Mouse (Mus musculus): ENCODE measurements around the gene Tnrc6b. TPM values are rescaled to one million over a fixed set of nuclear protein-coding genes. Genes with fewer than 3 reads are reported as not detected.

The Tnrc6b gene
- total RNA-seq, 2 experiments from 2014 or later: 106 to 112 TPM

- DNase-seq (ENCODE audit: low spot score in 2 of 2): no peak
Observed at GRCm38 (mm10) chr15:80950055-80950454, 238.9 kb downstream of the Tnrc6b start.

DNA sequence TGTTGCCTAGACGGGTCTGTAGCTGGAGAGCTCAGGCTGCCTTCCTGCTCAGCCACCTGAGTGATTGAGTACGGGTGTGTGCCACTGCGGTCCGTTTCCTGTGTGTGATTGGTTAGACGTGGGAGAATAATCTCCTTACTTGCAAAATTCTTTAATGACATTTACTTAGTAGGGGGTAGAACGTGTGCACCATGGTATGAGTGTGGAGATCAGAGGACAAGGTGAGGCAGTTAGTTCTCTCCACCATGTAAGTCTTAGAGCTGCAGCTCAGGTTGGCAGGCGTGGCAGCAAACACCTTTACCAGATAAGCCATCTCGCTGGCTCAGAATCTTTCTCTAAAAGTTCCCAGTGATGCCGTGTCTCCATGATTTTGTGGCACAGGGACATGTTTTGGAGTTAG is 242.9 kb downstream of the Tnrc6b start:
- no peak for DNase-seq (ENCODE audit: low spot score in 2 of 2)

- no peak for DNase-seq (ENCODE audit: low spot score in 2 of 2)
Observed at GRCm38 (mm10) chr15:80954861-80955260, 243.7 kb downstream of the Tnrc6b start.

DNA sequence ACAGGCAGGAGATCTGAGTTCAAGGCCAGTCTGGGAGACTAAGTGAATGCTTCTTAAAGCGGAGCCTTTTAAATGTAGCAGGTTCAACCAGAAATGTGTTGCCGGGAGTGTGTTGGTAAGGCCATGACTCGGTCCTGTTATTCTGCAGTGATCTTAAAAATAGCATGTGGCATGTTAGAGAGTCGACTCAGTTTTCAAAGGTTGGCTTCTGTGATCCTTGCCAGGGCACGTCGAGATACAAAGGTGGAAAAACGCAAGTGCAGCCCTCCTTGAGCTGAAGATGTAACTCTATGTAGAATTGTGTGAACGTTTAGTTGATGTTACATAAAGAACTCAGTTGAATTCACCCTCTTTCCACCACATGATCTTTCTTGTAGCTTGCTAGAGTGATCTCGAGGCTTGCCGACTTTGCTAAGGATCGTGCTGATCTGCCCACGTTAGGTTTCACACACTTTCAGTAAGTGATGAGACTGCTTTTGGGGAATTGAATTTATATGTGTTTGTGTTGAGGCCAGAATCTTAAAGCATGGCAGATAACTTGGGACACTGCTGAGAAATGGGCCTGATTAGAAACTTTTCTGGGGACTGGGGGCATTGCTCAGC is 244.8 kb downstream of the Tnrc6b start:
- no peak for DNase-seq (ENCODE audit: low spot score in 2 of 2)

GRCm38 (mm10) chr15:80969371-80969770 is 258.3 kb downstream of the Tnrc6b start:
- DNase-seq (ENCODE audit: low spot score in 2 of 2): no peak

DNA sequence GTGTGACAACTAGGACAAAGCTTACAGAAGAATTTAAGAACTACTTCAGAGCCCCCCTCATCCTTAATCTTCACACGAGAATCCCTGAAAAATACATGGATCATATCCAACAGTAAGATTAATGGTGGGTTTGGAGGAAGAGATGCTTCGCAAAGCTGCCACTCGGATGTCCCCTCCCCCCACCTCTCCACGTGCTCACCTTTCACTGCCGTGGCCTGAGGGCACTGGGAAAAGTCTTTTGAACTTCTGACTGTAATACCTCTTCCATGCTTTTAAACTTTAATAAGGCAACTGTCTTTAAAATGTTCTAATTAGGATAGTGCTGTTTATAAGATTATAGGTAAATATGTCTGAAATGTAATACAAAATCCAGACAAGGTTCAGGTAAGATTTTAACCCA is 263.2 kb downstream of the Tnrc6b start:
- no peak for DNase-seq (ENCODE audit: low spot score in 2 of 2)

DNA sequence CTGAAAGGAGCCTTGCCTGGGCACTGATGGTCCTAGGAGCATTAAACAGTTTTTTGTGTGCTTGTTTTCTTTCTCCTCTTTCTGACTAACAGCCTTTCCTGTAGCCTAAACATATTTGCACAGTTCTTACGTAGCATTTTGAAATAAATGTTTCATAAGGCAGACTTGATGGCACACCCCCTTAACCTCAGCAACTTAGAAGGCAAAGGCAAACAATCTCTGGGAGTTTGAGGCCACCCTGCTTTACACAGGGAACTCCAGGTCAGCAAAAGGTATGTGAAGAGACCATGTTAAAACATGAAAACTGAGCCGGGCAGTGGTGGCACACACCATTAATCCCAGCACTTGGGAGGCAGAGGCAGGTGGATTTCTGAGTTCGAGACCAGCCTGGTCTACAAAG is 264.6 kb downstream of the Tnrc6b start:
- DNase-seq (ENCODE audit: low spot score in 2 of 2): no peak

DNA sequence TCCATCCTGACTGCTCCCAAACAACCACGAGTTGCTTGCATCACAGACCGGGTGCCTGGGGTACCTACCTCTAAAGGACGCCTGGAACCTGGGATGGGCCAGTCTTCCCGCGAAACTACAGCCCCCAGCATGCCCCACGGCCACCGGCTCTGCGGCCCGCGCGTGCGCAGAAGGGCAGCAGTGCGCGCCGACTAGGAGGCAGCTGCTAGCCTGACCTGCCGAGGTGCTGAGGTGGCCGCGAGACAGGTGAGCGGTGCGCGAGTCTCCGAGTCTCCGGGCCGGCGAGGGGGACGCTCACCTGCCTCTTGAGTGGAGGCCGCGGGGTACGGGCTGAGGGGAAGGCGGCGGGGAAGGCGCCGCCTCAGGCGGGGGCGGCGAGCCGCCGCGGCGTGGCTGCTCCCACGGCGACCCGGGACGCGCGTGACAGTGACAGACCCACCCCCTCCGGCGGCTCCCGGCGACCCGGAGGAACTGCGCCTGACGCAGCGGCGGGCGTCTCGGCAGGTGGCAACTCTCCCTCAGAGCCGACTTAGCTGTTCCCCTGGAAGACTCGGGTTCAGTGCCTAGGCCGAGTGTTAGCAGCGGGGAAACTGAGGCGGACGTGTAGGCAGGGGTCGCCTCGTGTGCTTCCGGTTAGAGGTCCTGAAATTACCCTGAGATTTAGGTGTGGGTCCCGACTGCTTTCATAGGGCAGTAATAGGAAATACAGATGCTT is 266.7 kb downstream of the Tnrc6b start, which contains the start of gene Sgsm3:
Sgsm3 (plus strand) TSS at position 146 of the 715 bp plus-strand sequence.
- peak; percentile 82 to 90 for DNase-seq (ENCODE audit: low spot score in 2 of 2)

- no peak for DNase-seq (ENCODE audit: low spot score in 2 of 2)
Observed at GRCm38 (mm10) chr15:80979611-80980010, 268.5 kb downstream of the Tnrc6b start.

DNA sequence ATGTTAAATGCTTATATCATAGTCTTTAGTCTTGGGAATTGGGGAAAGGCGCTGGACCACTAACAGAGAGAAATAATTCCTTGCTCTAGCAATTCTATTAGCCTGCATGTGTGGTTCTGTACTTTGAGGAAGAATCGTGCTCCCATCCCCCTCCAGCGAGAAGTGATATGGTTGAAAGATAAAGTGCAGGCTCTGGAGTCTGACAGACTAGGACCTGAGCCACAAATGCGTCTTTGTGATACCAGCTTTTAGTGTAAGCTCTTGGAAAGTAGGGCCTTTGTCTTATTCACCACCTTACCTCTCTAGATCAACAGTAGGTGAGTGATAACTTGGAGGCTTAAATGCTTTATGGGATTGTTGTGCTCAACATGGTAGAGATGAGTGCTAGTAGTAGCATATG is 270.1 kb downstream of the Tnrc6b start:
- no peak for DNase-seq (ENCODE audit: low spot score in 2 of 2)

DNA sequence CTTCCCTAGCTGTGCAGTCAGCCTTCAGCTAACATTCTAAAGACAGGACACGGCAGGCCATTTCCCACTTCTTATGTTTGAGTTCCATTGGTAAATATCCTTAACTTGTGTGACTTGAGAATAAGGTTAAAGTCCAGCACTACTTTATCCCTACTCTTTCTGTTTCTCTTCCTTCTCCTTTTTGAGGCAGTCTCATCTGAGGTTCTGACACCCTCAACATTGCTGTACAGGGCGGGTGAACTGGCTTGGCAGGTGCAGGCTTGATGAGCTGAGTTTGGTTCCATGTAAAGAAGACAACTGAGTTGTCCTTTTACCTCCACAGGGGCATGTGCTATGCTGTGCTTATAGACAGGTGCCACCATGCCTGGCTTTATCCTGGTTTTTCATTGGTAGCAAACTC is 272.2 kb downstream of the Tnrc6b start:
- no peak for DNase-seq (ENCODE audit: low spot score in 2 of 2)

DNA sequence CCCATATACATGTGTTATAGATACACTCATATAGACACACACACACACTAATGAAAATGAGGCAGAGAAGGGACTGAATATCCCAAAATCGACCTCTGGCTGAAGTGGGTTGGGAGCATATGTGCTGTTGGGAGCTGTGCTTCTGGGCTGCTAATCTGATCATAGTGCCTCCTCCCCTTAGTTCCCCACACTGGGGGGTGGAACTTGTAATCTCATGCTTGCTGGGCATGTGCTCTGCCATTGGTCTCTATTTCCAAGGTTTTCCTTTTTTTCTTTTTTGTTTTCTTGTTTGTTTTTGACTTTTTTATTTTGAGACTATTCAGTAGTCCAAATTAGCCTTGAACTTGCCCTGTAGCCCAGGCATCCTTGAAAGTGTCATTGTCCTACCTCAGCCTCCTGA is 277.2 kb downstream of the Tnrc6b start:
- no peak for DNase-seq (ENCODE audit: low spot score in 2 of 2)

- no peak for DNase-seq (ENCODE audit: low spot score in 2 of 2)
Observed at GRCm38 (mm10) chr15:80989712-80990111, 278.6 kb downstream of the Tnrc6b start.

Small RNA genes lying within 50 kb of the gene (microRNA-seq; reads per million reads assigned to microRNA genes)
- 9.2 to 17.6 reads per million in 2 experiments for gene Mir5113

Other genes starting within 250 kb of the Tnrc6b start
- not detected for gene Enthd1, start 146.2 kb upstream of the Tnrc6b start, total RNA-seq (2021)
- gene Grap2, start 138.7 kb upstream of the Tnrc6b start, total RNA-seq (2021): under 1 TPM; 0.59 to 0.78 TPM
- gene Fam83f, start 39.5 kb upstream of the Tnrc6b start, total RNA-seq (2021): under 1 TPM; 0.11 to 0.13 TPM
- gene Adsl, start 237.2 kb downstream of the Tnrc6b start, total RNA-seq (2021): 10 to 100 TPM; 32.4 to 41.4 TPM

Measured in layer of hippocampus, postnatal 10 days (tissue).